Mouse (Mus musculus) embryonic facial prominence, embryonic 12.5 days (tissue): Measurements from ENCODE around the gene Adamts16. TPM values are rescaled to one million over a fixed set of nuclear protein-coding genes. Genes with fewer than 3 reads are reported as not detected.

Experiments used
- ATAC-seq: fragments of 200-750 bp; cut with Nextera tagmentation; 2 replicates; pipeline ENCODE4 v1.8.0; 2017; ENCODE audit not compliant: insufficient number of reproducible peaks, insufficient read depth, low FRiP score, low TSS enrichment
- H3K27ac ChIP-seq: fragments of 300-500 bp; sonication (generic); 2 replicates; pipeline ENCODE4 v1.5.1; 2016; ENCODE audit warnings: mild to moderate bottlenecking
- H3K27me3 ChIP-seq: fragments of 300-500 bp; sonication (generic); 2 replicates; pipeline ENCODE4 v1.6.1; 2016; ENCODE audit warnings: mild to moderate bottlenecking, moderate library complexity
- H3K36me3 ChIP-seq: fragments of 300-500 bp; sonication (generic); 2 replicates; pipeline ENCODE4 v1.6.1; 2016; ENCODE audit warnings: mild to moderate bottlenecking
- H3K4me1 ChIP-seq: fragments of 300-500 bp; sonication (generic); 2 replicates; pipeline ENCODE4 v1.6.1; 2016
- H3K4me2 ChIP-seq: fragments of 300-500 bp; sonication (generic); replicated peaks from 2 replicates; pipeline ENCODE4 v1.6.1; 2016; ENCODE audit warnings: mild to moderate bottlenecking, moderate library complexity
- H3K4me3 ChIP-seq: fragments of 300-500 bp; sonication (generic); 2 replicates; pipeline ENCODE4 v1.5.1; 2016; ENCODE audit warnings: mild to moderate bottlenecking
- H3K9ac ChIP-seq: fragments of 300-500 bp; sonication (generic); 2 replicates; pipeline ENCODE4 v1.6.1; 2016; ENCODE audit warnings: mild to moderate bottlenecking, moderate library complexity
- H3K9me3 ChIP-seq: fragments of 300-500 bp; sonication (generic); 2 replicates; pipeline ENCODE4 v1.6.1; 2016; ENCODE audit warnings: mild to moderate bottlenecking, moderate library complexity
- WGBS: fragments of 180-500 bp; shearing (Covaris S2); methylation state at CpG from one replicate; pipeline ENCODE4 v1.1.7; 2016; 5-methylcytosine and 5-hydroxymethylcytosine counted together
- polyA plus RNA-seq: library from polyadenylated mRNA; unstranded; fragments of >200 nt; fragmentation: Nextera tagmentation; extraction: Ambion mirVana; gene quantifications from 2 replicates; pipeline ENCODE4 v1.2.1, GENCODE M21; 2016

Adamts16 gene
- polyA plus RNA-seq, 1 experiment from 2014 or later = 1.3 TPM

GRCm38 (mm10) chr13:70866971-70867625, 25.5 kb upstream of the Adamts16 start:
- no peak overlapping the region for H3K9ac ChIP-seq
- H3K4me3 ChIP-seq = no peak overlapping the region
- H3K4me2 ChIP-seq = no peak overlapping the region
- no peaks in the 10 kb centered on the region for H3K36me3 ChIP-seq
- H3K9me3 ChIP-seq = no peaks in the 10 kb centered on the region
- WGBS = 93% methylated on average over 11 of the region's 11 CpGs
- no peaks in the 10 kb centered on the region for H3K27me3 ChIP-seq
- H3K27ac ChIP-seq = no peak overlapping the region
- ATAC-seq = no peak
- no peaks in the 10 kb centered on the region for H3K4me1 ChIP-seq

- Histone ChIP-seq H3K27me3 (no peaks in the 10 kb centered on the region), H3K9me3 (no peaks in the 10 kb centered on the region), H3K36me3 (no peaks in the 10 kb centered on the region), H3K27ac (no peak overlapping the region), H3K4me3 (no peak overlapping the region), H3K4me1 (no peaks in the 10 kb centered on the region), H3K4me2 (no peak overlapping the region), H3K9ac (no peak overlapping the region)
- no peak for ATAC-seq
- WGBS = 87% methylated on average over 5 of the region's 5 CpGs
These were observed 24.3 kb upstream of the Adamts16 start for GRCm38 (mm10) chr13:70865867-70866266.

- Histone ChIP-seq H3K9ac (no peak overlapping the region), H3K9me3 (no peaks in the 10 kb centered on the region), H3K4me3 (no peak overlapping the region), H3K27ac (no peak overlapping the region), H3K4me1 (no peaks in the 10 kb centered on the region), H3K27me3 (no peaks in the 10 kb centered on the region), H3K36me3 (no peaks in the 10 kb centered on the region), H3K4me2 (no peak overlapping the region)
- whole genome bisulfite sequencing = 48% methylated on average over 6 of the region's 8 CpGs
- ATAC-seq = no peak
These were observed 20.7 kb upstream of the Adamts16 start for GRCm38 (mm10) chr13:70862162-70862908.

GRCm38 (mm10) chr13:70853601-70854000, 12.0 kb upstream of the Adamts16 start:
- Histone ChIP-seq H3K4me3 (no peak overlapping the region), H3K27me3 (no peaks in the 10 kb centered on the region), H3K27ac (no peak overlapping the region), H3K4me1 (no peaks in the 10 kb centered on the region), H3K9ac (no peak overlapping the region), H3K4me2 (no peak overlapping the region), H3K36me3 (no peaks in the 10 kb centered on the region), H3K9me3 (no peaks in the 10 kb centered on the region)
- no peak for ATAC-seq

GRCm38 (mm10) chr13:70846933-70847332, 5.3 kb upstream of the Adamts16 start:
- Histone ChIP-seq H3K9me3 (no peaks in the 10 kb centered on the region), H3K9ac (no peak overlapping the region), H3K4me1 (no peaks in the 10 kb centered on the region), H3K4me2 (no peak overlapping the region), H3K4me3 (no peak overlapping the region), H3K27me3 (peaks cover 18% of the 10 kb centered on the region), H3K27ac (no peak overlapping the region), H3K36me3 (no peaks in the 10 kb centered on the region)
- WGBS = 59% methylated on average over 2 of the region's 2 CpGs
- ATAC-seq = no peak

GRCm38 (mm10) chr13:70845526-70845925, 3.9 kb upstream of the Adamts16 start:
- ATAC-seq = no peak
- WGBS = 79% methylated on average over 7 of the region's 7 CpGs
- Histone ChIP-seq H3K27ac (no peak overlapping the region), H3K27me3 (peaks cover 32% of the 10 kb centered on the region), H3K36me3 (no peaks in the 10 kb centered on the region), H3K4me3 (no peak overlapping the region), H3K9ac (no peak overlapping the region), H3K4me1 (no peaks in the 10 kb centered on the region), H3K4me2 (no peak overlapping the region), H3K9me3 (no peaks in the 10 kb centered on the region)

- H3K4me3 ChIP-seq = no peak overlapping the region
- 38% methylated on average over 4 of the region's 4 CpGs for WGBS
- no peaks in the 10 kb centered on the region for H3K36me3 ChIP-seq
- no peak overlapping the region for H3K9ac ChIP-seq
- H3K9me3 ChIP-seq = no peaks in the 10 kb centered on the region
- H3K27ac ChIP-seq = no peak overlapping the region
- no peak for ATAC-seq
- H3K4me1 ChIP-seq = no peaks in the 10 kb centered on the region
- no peak overlapping the region for H3K4me2 ChIP-seq
- H3K27me3 ChIP-seq = peaks cover 31% of the 10 kb centered on the region
These were observed 515 bp upstream of the Adamts16 start for GRCm38 (mm10) chr13:70842126-70842525.

- H3K27ac ChIP-seq = no peak overlapping the region
- H3K4me2 ChIP-seq = no peak overlapping the region
- ATAC-seq = no peak
- H3K9ac ChIP-seq = no peak overlapping the region
- H3K4me3 ChIP-seq = no peak overlapping the region
- H3K36me3 ChIP-seq = no peaks in the 10 kb centered on the region
- no peaks in the 10 kb centered on the region for H3K4me1 ChIP-seq
- 10% methylated on average over 6 of the region's 6 CpGs for WGBS
- no peaks in the 10 kb centered on the region for H3K9me3 ChIP-seq
- H3K27me3 ChIP-seq = peaks cover 31% of the 10 kb centered on the region
These were observed 1.4 kb downstream of the Adamts16 start for GRCm38 (mm10) chr13:70840161-70840560.

GRCm38 (mm10) chr13:70837571-70837970, 4.0 kb downstream of the Adamts16 start:
- Histone ChIP-seq H3K36me3 (no peaks in the 10 kb centered on the region), H3K9me3 (no peaks in the 10 kb centered on the region), H3K4me2 (no peak overlapping the region), H3K9ac (no peak overlapping the region), H3K27ac (no peak overlapping the region), H3K4me1 (no peaks in the 10 kb centered on the region), H3K27me3 (peaks cover 23% of the 10 kb centered on the region), H3K4me3 (no peak overlapping the region)
- ATAC-seq = no peak
- 84% methylated on average over 5 of the region's 5 CpGs for WGBS

- no peaks in the 10 kb centered on the region for H3K4me1 ChIP-seq
- H3K27me3 ChIP-seq = peaks cover 10% of the 10 kb centered on the region
- H3K4me2 ChIP-seq = no peak overlapping the region
- H3K9me3 ChIP-seq = no peaks in the 10 kb centered on the region
- no peak for ATAC-seq
- no peaks in the 10 kb centered on the region for H3K36me3 ChIP-seq
- H3K9ac ChIP-seq = no peak overlapping the region
- no peak overlapping the region for H3K4me3 ChIP-seq
- no peak overlapping the region for H3K27ac ChIP-seq
- 59% methylated on average over 7 of the region's 7 CpGs for WGBS
These were observed 5.4 kb downstream of the Adamts16 start for GRCm38 (mm10) chr13:70836246-70836645.

- Histone ChIP-seq H3K9ac (no peak overlapping the region), H3K4me1 (no peaks in the 10 kb centered on the region), H3K27ac (no peak overlapping the region), H3K4me2 (no peak overlapping the region), H3K36me3 (no peaks in the 10 kb centered on the region), H3K4me3 (no peak overlapping the region), H3K27me3 (no peaks in the 10 kb centered on the region), H3K9me3 (no peaks in the 10 kb centered on the region)
- 87% methylated on average over 6 of the region's 6 CpGs for WGBS
- ATAC-seq = no peak
These were observed 8.9 kb downstream of the Adamts16 start for GRCm38 (mm10) chr13:70832593-70833138.

GRCm38 (mm10) chr13:70831041-70831440, 10.6 kb downstream of the Adamts16 start:
- no peaks in the 10 kb centered on the region for H3K27me3 ChIP-seq
- H3K4me1 ChIP-seq = no peaks in the 10 kb centered on the region
- no peak for ATAC-seq
- 79% methylated on average over 4 of the region's 4 CpGs for WGBS
- H3K4me2 ChIP-seq = no peak overlapping the region
- no peak overlapping the region for H3K9ac ChIP-seq
- no peak overlapping the region for H3K27ac ChIP-seq
- H3K4me3 ChIP-seq = no peak overlapping the region
- no peaks in the 10 kb centered on the region for H3K36me3 ChIP-seq
- no peaks in the 10 kb centered on the region for H3K9me3 ChIP-seq
